Mouse (Mus musculus): ENCODE data around the gene Pfkfb4. TPM values are rescaled to one million over a fixed set of nuclear protein-coding genes. Genes with fewer than 3 reads are reported as not detected.

The Pfkfb4 gene
- polyA plus RNA-seq, 1 experiment from 2014 or later, result 27.3 TPM

DNA sequence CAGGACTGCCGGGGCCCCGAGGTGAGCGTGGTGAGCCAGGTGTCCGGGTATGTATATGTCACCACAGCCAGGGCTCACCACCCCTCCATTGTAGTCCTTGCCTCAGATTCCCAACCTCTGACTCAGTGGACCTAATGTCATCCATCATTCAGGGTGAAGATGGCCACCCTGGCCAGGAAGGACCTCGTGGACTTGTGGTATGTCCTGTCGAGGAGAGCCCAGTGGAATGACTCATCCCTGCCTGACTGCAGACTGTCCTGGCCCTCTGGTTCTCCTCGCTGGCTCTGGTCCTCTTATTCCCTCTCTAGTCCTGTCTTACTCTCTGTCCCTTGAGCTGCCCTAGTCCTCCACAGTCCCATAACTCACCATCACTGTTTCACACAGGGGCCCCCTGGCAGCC, 13.6 kb upstream of the Pfkfb4 start:
- no peak overlapping the region for H3K27ac ChIP-seq (replicated peaks)
- no peak overlapping the region for H3K4me2 ChIP-seq (replicated peaks)
- no peak for ATAC-seq (replicated peaks)
- no peak overlapping the region for H3K9ac ChIP-seq (replicated peaks)
- 76% methylated on average over 7 of the region's 7 CpGs for WGBS
- no peaks in the 10 kb centered on the region for H3K36me3 ChIP-seq
- no peaks in the 10 kb centered on the region for H3K27me3 ChIP-seq
- H3K4me1 ChIP-seq, result no peaks in the 10 kb centered on the region
- H3K9me3 ChIP-seq, result no peaks in the 10 kb centered on the region
- H3K4me3 ChIP-seq, result no peak overlapping the region

DNA sequence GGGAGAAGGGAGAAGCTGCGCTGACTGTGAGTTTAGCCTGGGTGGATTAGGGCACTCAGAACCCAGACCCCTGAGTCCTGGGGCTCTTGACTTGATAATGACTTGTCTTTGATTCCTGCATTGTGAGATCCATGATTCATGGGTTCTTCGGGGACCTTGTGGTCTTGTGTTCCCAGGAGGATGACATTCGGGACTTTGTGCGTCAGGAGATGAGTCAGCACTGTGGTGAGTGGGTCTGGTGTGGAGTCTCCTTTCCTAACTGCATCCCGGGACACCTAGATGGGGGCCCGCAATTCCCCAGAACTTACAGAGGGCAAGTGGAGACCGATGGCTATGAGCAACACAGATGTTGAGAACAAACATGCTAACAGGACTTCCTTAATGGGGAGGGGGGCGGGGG, 9.1 kb upstream of the Pfkfb4 start:
- ATAC-seq (replicated peaks), result no peak
- Histone ChIP-seq H3K9ac (replicated peaks) (no peak overlapping the region), H3K4me1 (no peaks in the 10 kb centered on the region), H3K27me3 (no peaks in the 10 kb centered on the region), H3K36me3 (no peaks in the 10 kb centered on the region), H3K4me2 (replicated peaks) (no peak overlapping the region), H3K27ac (replicated peaks) (no peak overlapping the region), H3K9me3 (no peaks in the 10 kb centered on the region), H3K4me3 (no peak overlapping the region)
- WGBS, result 91% methylated on average over 8 of the region's 8 CpGs

DNA sequence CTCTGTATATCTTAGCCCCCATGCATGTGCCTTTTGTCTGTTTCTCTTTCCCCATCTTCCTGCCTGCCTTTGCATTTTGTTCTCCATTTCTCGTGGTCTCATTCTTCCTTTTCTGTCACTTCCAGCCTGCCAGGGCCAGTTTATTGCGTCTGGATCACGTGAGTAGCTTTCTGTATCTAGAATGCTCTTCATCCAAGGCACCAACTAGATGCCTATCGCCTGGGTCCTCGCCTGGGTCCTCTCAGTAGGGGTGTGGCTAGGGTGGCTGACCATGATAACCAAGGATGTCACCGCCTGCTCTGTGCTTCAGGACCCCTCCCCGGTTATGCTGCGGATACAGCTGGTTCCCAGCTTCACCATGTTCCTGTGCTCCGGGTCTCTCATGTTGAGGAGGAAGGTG, 8.4 kb upstream of the Pfkfb4 start:
- no peak overlapping the region for H3K27ac ChIP-seq (replicated peaks)
- no peak overlapping the region for H3K9ac ChIP-seq (replicated peaks)
- 82% methylated on average over 9 of the region's 9 CpGs for WGBS
- no peaks in the 10 kb centered on the region for H3K36me3 ChIP-seq
- no peaks in the 10 kb centered on the region for H3K4me1 ChIP-seq
- no peak overlapping the region for H3K4me2 ChIP-seq (replicated peaks)
- ATAC-seq (replicated peaks), result no peak
- H3K9me3 ChIP-seq, result no peaks in the 10 kb centered on the region
- H3K27me3 ChIP-seq, result no peaks in the 10 kb centered on the region
- H3K4me3 ChIP-seq, result no peak overlapping the region

- Histone ChIP-seq H3K4me1 (peaks cover 5% of the 10 kb centered on the region), H3K9ac (replicated peaks) (no peak within 1 kb of the TSS), H3K9me3 (no peaks in the 10 kb centered on the region), H3K27me3 (no peaks in the 10 kb centered on the region), H3K4me2 (replicated peaks) (no peak within 1 kb of the TSS), H3K4me3 (no peak within 1 kb of the TSS), H3K27ac (replicated peaks) (no peak within 1 kb of the TSS), H3K36me3 (no peaks in the 10 kb centered on the region)
- 83% methylated on average over 3 of the region's 4 CpGs for WGBS
- ATAC-seq (replicated peaks), result no peak
Observed at GRCm38 (mm10) chr9:108985710-108986109, 5.9 kb upstream of the Pfkfb4 start, which contains the start of gene Ucn2. TSS of gene Ucn2 (plus strand) at chr9:108986010.

DNA sequence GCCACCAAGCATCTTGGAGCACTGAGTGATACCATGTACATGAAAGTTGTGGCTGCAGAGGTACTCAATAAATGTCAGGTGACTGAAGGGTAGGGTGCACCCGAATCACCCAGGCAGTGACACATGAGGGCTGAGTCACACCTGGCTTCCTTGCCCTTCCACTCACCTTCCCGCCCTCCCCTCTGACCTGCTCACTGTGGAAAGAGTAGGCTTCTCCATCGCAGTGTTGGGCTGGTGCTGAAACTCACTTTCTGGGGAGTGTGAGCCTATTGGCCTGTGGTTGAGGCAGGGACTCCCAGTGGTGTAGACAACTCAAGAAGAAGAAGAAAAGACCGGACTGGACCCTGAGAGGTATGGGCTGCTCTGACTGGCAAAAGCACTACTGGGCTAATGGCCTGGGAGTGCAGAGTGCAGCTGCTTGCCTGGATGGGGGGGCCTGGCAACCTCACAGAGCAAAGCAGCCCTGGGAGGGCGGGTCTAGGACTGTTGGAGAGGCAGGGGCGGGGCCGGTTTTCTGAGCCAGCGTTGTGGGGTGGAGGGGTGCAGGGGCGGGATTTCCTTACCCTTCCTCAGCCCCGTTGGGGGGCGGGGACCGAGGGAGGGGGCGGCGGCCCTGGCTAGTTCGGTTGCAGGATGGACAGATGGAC, 3.8 kb upstream of the Pfkfb4 start:
- no peak overlapping the region for H3K9ac ChIP-seq (replicated peaks)
- no peaks in the 10 kb centered on the region for H3K27me3 ChIP-seq
- no peak overlapping the region for H3K4me3 ChIP-seq
- WGBS, result 23% methylated on average over 15 of the region's 15 CpGs
- no peak overlapping the region for H3K27ac ChIP-seq (replicated peaks)
- H3K4me2 ChIP-seq (replicated peaks), result no peak overlapping the region
- H3K36me3 ChIP-seq, result no peaks in the 10 kb centered on the region
- no peaks in the 10 kb centered on the region for H3K9me3 ChIP-seq
- peaks cover 18% of the 10 kb centered on the region for H3K4me1 ChIP-seq
- no peak for ATAC-seq (replicated peaks)

GRCm38 (mm10) chr9:108989802-108990461, 1.6 kb upstream of the Pfkfb4 start:
- WGBS, result 82% methylated on average over 4 of the region's 4 CpGs
- H3K9me3 ChIP-seq, result no peaks in the 10 kb centered on the region
- no peak overlapping the region for H3K4me3 ChIP-seq
- H3K27ac ChIP-seq (replicated peaks), result no peak overlapping the region
- H3K9ac ChIP-seq (replicated peaks), result no peak overlapping the region
- no peak for ATAC-seq (replicated peaks)
- peaks cover 21% of the 10 kb centered on the region for H3K4me1 ChIP-seq
- H3K4me2 ChIP-seq (replicated peaks), result no peak overlapping the region
- H3K27me3 ChIP-seq, result no peaks in the 10 kb centered on the region
- no peaks in the 10 kb centered on the region for H3K36me3 ChIP-seq

DNA sequence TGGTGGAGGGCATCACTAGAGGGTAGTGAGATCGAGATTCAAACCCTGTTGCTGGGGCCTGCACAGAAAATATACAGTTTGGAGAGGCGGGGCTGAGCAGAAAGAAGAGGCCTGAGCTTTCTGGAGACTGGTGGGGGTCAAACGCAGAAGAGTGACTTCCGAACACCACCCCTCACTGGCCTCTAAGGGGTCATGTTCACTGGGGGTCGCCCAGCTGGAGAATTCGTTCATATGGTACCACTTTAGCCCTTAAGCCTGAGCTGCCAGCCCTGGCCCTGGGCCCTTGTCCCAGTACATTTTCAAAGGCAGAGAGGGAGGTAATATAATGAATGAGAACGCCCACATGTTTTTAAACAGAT, 1.1 kb upstream of the Pfkfb4 start:
- Histone ChIP-seq H3K9ac (replicated peaks) (no peak overlapping the region), H3K36me3 (no peaks in the 10 kb centered on the region), H3K4me2 (replicated peaks) (no peak overlapping the region), H3K4me1 (peaks cover 21% of the 10 kb centered on the region), H3K27me3 (no peaks in the 10 kb centered on the region), H3K4me3 (no peak overlapping the region), H3K9me3 (no peaks in the 10 kb centered on the region), H3K27ac (replicated peaks) (no peak overlapping the region)
- 52% methylated on average over 7 of the region's 7 CpGs for WGBS
- ATAC-seq (replicated peaks), result no peak

DNA sequence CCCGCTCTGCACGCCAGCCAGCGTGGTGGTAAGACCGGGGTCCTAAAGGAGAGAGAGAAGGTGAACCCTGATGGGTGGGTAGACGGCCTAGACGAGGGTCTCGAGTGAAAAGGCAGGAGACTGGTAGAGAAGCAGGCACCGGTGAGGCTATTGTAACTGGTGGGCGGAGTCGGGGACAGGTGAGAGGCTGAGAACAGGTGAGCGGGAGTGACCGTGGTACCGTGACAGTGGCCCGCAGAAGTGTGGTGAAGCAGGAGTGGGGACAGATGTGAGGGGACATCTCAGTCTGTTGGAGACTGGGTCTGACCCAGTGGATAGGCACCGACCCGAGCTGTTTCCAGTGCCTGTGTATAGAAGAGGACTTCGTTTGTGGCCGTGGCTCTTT, 499 bp downstream of the Pfkfb4 start:
- no peak for ATAC-seq (replicated peaks)
- peak overlapping the region; percentile 65 for H3K4me2 ChIP-seq (replicated peaks)
- 4% methylated on average over 18 of the region's 18 CpGs for WGBS
- peak overlapping the region; percentile 66 for H3K27ac ChIP-seq (replicated peaks)
- H3K4me1 ChIP-seq, result peaks cover 21% of the 10 kb centered on the region
- H3K36me3 ChIP-seq, result no peaks in the 10 kb centered on the region
- peak overlapping the region; percentile 52 for H3K9ac ChIP-seq (replicated peaks)
- peak overlapping the region; percentile 49 for H3K4me3 ChIP-seq
- no peaks in the 10 kb centered on the region for H3K9me3 ChIP-seq
- H3K27me3 ChIP-seq, result no peaks in the 10 kb centered on the region

DNA sequence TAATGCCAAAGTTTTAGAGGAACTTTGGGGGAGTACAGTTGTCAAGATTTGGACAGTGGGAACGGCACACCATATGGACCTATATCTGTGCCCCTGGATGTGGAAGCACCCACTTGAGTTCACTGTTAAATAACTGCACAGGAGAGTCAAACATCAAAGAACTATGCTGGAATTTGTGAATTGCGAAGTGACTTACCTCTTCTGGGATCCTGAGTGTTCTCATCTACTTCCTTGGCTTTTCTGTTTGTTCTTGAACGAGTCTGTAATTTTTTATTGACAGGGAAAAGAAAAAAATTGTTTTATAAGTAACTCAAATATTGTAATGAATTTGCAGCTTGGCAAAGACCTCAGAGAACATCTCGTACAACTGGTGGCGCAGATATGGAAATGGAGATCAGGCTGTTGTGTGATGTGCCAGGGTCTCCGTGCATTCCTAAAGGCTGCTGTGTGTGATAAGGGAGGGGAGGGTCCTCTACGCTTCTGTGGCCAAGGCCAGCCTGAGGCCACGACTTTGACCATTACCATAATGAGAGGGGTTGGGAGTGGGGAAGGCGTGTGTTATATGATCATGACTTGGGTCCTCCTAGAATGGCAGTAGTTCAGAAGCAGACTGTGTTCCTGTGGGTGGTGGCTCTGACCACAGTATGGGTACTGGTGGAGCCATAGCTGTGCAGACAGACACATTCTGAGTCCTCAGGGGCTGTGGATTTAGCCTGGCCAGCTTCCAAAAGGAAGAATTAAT, 1.2 kb downstream of the Pfkfb4 start:
- WGBS, result 86% methylated on average over 9 of the region's 9 CpGs
- no peak overlapping the region for H3K27ac ChIP-seq (replicated peaks)
- H3K4me1 ChIP-seq, result peaks cover 21% of the 10 kb centered on the region
- no peak for ATAC-seq (replicated peaks)
- peak overlapping the region; percentile 65 for H3K4me2 ChIP-seq (replicated peaks)
- no peaks in the 10 kb centered on the region for H3K36me3 ChIP-seq
- no peaks in the 10 kb centered on the region for H3K27me3 ChIP-seq
- peak overlapping the region; percentile 49 for H3K4me3 ChIP-seq
- no peaks in the 10 kb centered on the region for H3K9me3 ChIP-seq
- peak overlapping the region; percentile 52; the same call in 1 of the 2 replicates for H3K9ac ChIP-seq (replicated peaks)

- Histone ChIP-seq H3K4me1 (peaks cover 10% of the 10 kb centered on the region), H3K9ac (replicated peaks) (no peak overlapping the region), H3K9me3 (no peaks in the 10 kb centered on the region), H3K27ac (replicated peaks) (no peak overlapping the region), H3K4me3 (no peak overlapping the region), H3K27me3 (no peaks in the 10 kb centered on the region), H3K36me3 (no peaks in the 10 kb centered on the region), H3K4me2 (replicated peaks) (no peak overlapping the region)
- no peak for ATAC-seq (replicated peaks)
- 79% methylated on average over 9 of the region's 9 CpGs for WGBS
Observed at GRCm38 (mm10) chr9:108996411-108996810, 4.8 kb downstream of the Pfkfb4 start.

GRCm38 (mm10) chr9:108998287-108999166, 6.9 kb downstream of the Pfkfb4 start:
- Histone ChIP-seq H3K9ac (replicated peaks) (no peak overlapping the region), H3K4me2 (replicated peaks) (no peak overlapping the region), H3K36me3 (no peaks in the 10 kb centered on the region)

DNA sequence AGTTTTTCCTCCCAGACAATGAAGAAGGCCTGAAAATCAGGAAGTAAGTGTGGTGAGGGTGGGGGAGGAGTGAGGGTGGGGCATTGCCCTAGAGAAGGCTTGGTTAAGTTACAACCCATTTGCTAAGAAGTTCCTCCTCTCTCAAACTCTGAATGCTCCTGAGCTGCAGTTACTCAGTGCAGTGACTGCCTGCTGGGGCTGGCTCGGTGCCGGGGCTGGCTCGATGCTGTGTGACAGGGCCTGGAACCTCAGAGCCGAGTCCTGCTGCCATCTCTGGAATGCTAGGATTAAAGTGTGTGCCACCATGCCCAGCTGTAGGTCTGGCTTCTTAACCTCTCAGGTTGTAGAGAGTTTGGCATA, 7.6 kb downstream of the Pfkfb4 start:
- Histone ChIP-seq H3K9me3 (no peaks in the 10 kb centered on the region), H3K36me3 (no peaks in the 10 kb centered on the region), H3K4me3 (no peak overlapping the region), H3K9ac (replicated peaks) (no peak overlapping the region), H3K27ac (replicated peaks) (no peak overlapping the region), H3K27me3 (no peaks in the 10 kb centered on the region), H3K4me1 (no peaks in the 10 kb centered on the region), H3K4me2 (replicated peaks) (no peak overlapping the region)
- no peak for ATAC-seq (replicated peaks)
- 79% methylated on average over 4 of the region's 4 CpGs for WGBS

More at GRCm38 (mm10) chr9:108998287-108999166, 6.9 kb downstream of the Pfkfb4 start:
- Histone ChIP-seq H3K9me3 (no peaks in the 10 kb centered on the region), H3K27me3 (no peaks in the 10 kb centered on the region), H3K4me3 (no peak overlapping the region), H3K4me1 (no peaks in the 10 kb centered on the region), H3K27ac (replicated peaks) (0 out of 2 replicates have a peak overlapping the region, but pooled peaks have one; percentile 11)
- no peak for ATAC-seq (replicated peaks)
- 77% methylated on average over 19 of the region's 19 CpGs for WGBS

Data from forebrain, embryonic 15.5 days (tissue).